Mouse (Mus musculus) embryonic fibroblast, embryonic 13.5 days (primary cell): Measurements from ENCODE around the gene Olfr839-ps1. TPM values are rescaled to one million over a fixed set of nuclear protein-coding genes. Genes with fewer than 3 reads are reported as not detected.

Experiments used
- H3K27ac ChIP-seq: 2 replicates; pipeline ENCODE4 v1.5.1; 2012; ENCODE audit warnings: low read length, control low read depth, inconsistent platforms; ENCODE audit not compliant: insufficient read depth
- H3K4me1 ChIP-seq: 2 replicates; pipeline ENCODE4 v1.6.1; 2011; ENCODE audit warnings: low read length; ENCODE audit not compliant: control insufficient read depth, insufficient read depth
- H3K4me3 ChIP-seq: 2 replicates; pipeline ENCODE4 v1.5.1; 2011; ENCODE audit warnings: mild to moderate bottlenecking, control low read depth, low read length; ENCODE audit not compliant: insufficient read depth
- CTCF ChIP-seq: IDR thresholded peaks from 2 replicates; pipeline ENCODE4 v1.5.1; 2011; ENCODE audit warnings: mild to moderate bottlenecking, control low read depth, low read length, moderate library complexity, borderline replicate concordance; ENCODE audit not compliant: insufficient read depth
- POLR2A ChIP-seq: IDR thresholded peaks from 2 replicates; pipeline ENCODE4 v1.6.1; 2011; ENCODE audit warnings: low read depth, mild to moderate bottlenecking, control low read depth, low read length, moderate library complexity
- polyA plus RNA-seq: library from polyadenylated mRNA; stranded (reverse); fragments of >200 nt; gene quantifications from 2 replicates; pipeline ENCODE4 v1.2.4, GENCODE M21; 2011; ENCODE audit warnings: low read depth; ENCODE audit not compliant: missing spikeins, insufficient read length

The Olfr839-ps1 gene
- polyA plus RNA-seq = not detected in 2 replicates

- TF ChIP-seq POLR2A = no peak
- TF ChIP-seq CTCF = no peak
- Histone ChIP-seq H3K4me3 (no peak within 1 kb of the TSS), H3K4me1 (no peaks in the 10 kb centered on the region), H3K27ac (no peak within 1 kb of the TSS)
These were observed at the start of gene Olfr839-ps1 for GRCm38 (mm10) chr9:19177212-19177611. Gene Olfr839-ps1, minus strand, starts transcription at chr9:19177312.

- no peak within 1 kb of the TSS for H3K27ac ChIP-seq
- no peaks in the 10 kb centered on the region for H3K4me1 ChIP-seq
- H3K4me3 ChIP-seq = no peak within 1 kb of the TSS
- TF ChIP-seq POLR2A = no peak
- TF ChIP-seq CTCF = no peak
These were observed 41.1 kb downstream of the Olfr839-ps1 start, which contains the start of gene Olfr837 for GRCm38 (mm10) chr9:19136017-19136416. Gene Olfr837, plus strand, starts transcription at chr9:19136317.

GRCm38 (mm10) chr9:19120082-19120481 lies 57.0 kb downstream of the Olfr839-ps1 start, which contains the start of gene Olfr836:
Gene Olfr836, plus strand, starts transcription at chr9:19120382.
- TF ChIP-seq CTCF = no peak
- no peak for TF ChIP-seq POLR2A
- no peak within 1 kb of the TSS for H3K4me3 ChIP-seq
- no peaks in the 10 kb centered on the region for H3K4me1 ChIP-seq
- H3K27ac ChIP-seq = no peak within 1 kb of the TSS

Other genes with a start within 250 kb of the Olfr839-ps1 start
- not detected in 2 replicates for gene Olfr832, start 240.2 kb downstream of the Olfr839-ps1 start, polyA plus RNA-seq
- gene Olfr834, start 189.3 kb downstream of the Olfr839-ps1 start, polyA plus RNA-seq = not detected in 2 replicates
- gene Olfr835, start 144.6 kb downstream of the Olfr839-ps1 start, polyA plus RNA-seq = not detected in 2 replicates
- gene Olfr836, start 56.9 kb downstream of the Olfr839-ps1 start, polyA plus RNA-seq = not detected in 2 replicates
- gene Olfr837, start 41.0 kb downstream of the Olfr839-ps1 start, polyA plus RNA-seq = not detected in 2 replicates
- not detected in 2 replicates for gene Olfr843, start 74.7 kb upstream of the Olfr839-ps1 start, polyA plus RNA-seq
- gene Olfr844, start 139.0 kb upstream of the Olfr839-ps1 start, polyA plus RNA-seq = not detected in 2 replicates
- gene Olfr845, start 159.1 kb upstream of the Olfr839-ps1 start, polyA plus RNA-seq = not detected in 2 replicates
- gene Olfr846, start 186.7 kb upstream of the Olfr839-ps1 start, polyA plus RNA-seq = not detected in 2 replicates
- not detected in 2 replicates for gene Olfr847, start 201.4 kb upstream of the Olfr839-ps1 start, polyA plus RNA-seq